Mouse (Mus musculus) cerebellum, postnatal 36 days (tissue): Measurements from ENCODE around the gene Itsn2.
"Not testable (repeated sequence)": the region's sequence is repeated elsewhere in the genome, so short reads cannot be mapped to it uniquely, and the experiment has no call there.

ENCODE experiments used
- DNase-seq, 2 experiments: peaks; one replicate each; pipeline ENCODE4 v3.0.0; 2021 to 2022; ENCODE audit warnings: mixed read lengths in 2 of 2

Itsn2 gene

DNA sequence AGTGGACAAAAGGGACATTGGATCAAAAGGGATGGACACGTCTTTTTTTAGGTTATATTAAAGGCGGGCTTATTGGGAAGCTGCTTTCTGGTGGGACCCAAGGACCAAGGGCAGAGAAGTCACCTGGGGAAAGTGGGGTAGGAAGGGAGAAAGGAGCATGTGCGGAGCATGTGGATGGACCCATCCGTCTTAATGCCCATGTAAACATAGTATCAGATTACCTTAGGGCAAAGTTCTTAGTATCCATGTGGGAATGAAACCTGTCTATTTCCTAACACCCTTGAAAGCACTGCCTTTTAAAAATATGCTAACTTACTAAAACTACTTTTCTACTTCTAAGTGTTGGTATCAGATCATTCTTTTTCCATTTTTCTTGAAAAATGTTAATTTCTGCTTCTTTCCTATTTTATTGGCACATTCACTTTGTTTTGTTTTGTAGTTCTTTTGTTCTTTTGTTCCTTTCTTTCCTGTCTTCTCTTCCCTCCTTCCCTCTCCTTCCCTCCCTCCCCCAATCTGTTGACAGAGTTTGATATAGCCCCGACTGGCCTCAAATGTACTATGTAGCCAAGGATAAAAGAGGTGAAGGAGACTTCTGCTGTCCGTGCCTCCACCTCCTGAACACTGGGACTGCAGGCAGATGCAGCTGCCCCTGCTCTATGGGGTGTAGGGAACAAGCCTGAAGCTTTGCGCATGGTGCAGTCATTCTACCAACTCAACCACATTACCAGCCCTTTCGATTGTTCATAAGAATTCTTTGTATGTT lies 6.4 kb downstream of the Itsn2 start:
- no peak for DNase-seq

DNA sequence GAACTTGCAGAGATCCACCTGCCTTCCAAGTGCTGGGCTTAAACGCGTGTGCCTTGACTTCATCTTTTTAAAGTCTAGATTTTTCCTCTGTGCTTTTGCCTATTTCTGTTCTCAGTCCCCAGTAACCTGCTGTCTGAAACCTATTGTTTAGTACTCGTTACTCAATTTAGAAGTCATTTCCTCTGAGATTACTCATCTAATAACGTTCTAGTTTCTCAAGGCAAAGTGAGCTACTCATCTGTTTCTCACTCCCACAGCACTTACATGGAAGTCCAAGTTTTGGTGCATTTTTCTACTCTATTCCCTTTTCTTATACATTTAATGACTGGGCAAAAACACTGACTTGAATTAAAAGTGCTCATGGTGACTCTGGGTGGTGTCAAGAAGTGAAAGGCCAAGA lies 7.3 kb downstream of the Itsn2 start:
- no peak for DNase-seq

DNA sequence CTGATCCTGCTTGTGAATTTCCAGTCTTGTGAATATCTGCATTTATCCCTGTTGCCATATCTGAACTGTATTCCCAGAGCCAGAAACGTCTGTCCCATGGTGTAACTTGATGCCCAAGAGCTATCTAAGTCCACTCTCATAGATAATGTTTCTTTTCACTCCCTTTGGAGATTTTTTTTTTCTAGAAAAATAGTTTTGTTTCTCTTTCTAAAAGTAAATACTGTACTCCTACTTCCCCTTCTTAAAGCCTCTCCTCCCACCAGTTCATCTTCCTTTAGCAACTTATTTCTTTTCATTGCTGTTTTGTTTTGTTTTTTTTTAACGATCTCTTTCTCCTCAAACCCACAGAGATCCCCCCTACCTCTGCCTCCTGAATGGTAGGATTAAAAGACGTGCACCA lies 14.2 kb downstream of the Itsn2 start:
- no peak for DNase-seq

DNA sequence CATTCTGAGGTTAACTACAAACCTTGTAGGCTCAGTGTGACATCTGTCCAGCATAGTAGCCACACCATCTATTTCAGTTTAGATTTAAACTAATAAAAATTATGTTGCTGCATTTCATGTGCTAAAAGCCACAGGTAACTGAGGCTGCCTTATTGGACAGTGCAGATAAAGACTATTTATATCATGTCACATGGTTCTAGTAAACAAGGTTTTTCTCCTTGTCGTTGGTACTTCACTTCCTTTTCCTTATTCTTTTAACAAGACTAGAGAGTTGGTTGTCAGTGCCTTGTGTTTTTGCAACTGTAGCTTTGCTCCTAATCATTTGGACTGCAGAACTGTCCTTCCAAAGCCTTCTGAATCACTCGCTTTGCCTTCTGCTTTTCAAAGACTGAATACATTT lies 22.3 kb downstream of the Itsn2 start:
- DNase-seq: no peak

DNA sequence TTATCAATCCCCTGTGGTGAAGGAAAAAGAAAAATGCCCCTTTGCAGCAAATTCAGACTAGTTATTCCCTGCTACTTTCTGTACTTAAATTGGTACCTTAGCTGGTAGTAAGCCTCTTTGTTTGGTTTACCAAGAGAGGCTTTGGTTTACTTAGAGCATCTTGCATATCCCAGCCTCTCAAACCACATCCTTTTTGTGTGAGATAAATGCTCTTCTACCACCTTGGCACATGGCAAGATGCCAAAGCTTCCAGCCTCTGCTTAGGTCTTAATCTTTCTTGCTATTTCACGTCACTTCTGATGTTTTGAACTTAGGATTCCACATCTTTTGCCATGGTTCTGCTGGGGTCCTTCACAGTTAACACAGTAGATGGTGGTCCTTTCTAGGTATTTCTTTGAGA lies 31.8 kb downstream of the Itsn2 start:
- DNase-seq: peak; percentile 6 to 20

DNA sequence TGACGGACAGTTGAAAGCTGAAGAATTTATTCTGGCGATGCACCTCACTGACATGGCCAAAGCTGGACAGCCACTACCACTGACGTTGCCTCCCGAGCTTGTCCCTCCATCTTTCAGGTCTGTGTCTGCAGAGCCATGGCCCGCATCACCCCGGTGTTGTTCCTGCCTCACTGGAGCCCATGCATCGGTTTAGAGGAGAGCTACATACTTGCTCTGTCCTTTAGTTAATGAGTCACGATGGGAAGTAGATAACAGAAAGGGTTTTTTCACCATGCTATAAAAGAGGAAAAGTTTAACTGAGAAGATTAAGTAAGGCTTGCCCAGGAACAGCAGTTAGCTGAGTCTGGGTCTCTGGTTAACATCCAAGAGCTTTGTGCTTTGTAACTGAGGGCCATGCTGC lies 40.5 kb downstream of the Itsn2 start:
- no peak for DNase-seq

DNA sequence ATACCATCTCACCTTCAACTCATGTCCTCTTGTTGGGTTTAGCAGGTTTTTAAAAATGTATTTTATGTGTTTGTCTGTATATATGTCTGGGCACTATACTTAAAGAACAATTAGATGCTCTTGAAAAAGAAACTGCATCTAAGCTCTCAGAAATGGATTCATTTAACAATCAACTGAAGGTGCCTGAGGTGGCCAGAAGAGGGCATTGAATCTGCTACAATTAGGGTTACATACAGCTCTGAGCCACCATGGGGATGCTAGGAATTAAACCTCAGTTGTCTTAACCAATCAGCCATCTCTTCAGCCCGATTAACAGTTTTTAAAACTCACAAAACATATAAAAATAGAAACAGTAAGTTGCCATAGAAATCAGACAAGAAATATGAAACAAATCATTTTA lies 46.0 kb downstream of the Itsn2 start:
- DNase-seq: no peak

DNA sequence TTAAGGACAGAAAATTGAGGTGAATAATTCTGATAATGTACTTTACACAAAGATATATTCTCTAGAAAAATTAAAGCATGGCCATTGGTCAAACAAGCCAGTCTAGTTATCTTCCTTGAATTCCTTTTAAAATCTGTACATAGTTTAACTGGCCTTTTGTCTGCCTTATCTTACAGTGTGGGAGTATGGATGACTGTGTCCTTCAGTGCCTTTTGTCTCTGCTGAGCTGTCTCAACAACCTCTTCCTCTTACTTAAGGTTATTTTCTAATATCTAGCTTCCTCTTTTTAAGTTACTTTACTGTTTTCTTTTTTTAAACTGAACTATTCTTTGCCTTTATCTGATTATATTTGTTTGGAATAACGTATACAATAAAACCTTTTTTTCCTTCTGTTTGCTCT lies 48.3 kb downstream of the Itsn2 start:
- DNase-seq: no peak

DNA sequence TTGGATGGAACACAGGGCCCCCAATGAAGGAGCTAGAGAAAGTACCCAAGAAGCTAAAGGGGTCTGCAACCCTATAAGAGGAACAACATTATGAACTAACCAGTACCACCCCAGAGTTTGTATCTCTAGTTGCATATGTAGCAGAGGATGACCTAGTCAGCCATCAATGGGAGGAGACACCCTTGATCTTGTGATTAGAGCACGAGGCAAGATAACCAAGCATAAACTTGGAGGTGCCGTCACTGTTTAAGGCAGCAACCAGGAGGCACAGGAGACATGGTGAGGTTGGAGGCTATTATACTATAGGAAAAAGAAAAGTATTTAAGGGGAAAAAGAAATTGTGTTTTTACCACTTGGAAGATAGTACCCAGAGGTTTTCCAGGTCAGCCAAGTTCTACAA lies 64.4 kb downstream of the Itsn2 start:
- no peak for DNase-seq

DNA sequence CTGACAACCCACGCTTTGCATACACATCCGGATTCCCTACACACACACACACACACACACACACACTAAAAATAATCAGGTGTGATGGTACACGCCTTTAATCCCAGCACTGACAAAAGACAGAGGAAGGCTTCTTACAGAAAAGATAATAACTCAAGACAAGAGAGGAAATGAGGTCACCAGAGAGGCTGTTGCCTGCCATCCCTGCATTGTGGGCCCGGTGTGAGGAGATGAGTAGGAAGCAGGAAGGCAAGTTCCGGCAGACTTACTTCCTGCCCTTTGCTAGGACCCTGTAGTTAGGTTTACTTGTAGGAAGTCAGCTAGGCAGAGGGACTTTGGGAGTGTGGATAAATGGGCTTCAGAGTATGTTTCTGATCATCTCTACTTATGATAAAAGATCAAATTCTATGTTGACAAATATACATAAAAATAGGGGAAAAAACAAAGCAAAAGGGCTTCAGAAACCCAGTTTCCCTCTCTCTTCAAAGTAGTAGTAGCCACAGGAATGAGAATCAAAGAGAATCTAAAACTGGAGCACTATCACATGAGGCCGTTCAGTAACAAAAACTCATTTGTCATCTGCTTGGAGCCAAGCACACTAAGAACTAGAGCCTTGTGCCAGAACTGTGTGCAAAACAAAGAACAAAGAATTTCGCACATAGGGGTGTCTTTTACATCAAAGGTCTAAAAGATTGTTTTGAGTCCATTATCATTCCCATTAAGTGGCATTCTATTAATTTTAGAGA lies 72.7 kb downstream of the Itsn2 start:
- DNase-seq: no peak

DNA sequence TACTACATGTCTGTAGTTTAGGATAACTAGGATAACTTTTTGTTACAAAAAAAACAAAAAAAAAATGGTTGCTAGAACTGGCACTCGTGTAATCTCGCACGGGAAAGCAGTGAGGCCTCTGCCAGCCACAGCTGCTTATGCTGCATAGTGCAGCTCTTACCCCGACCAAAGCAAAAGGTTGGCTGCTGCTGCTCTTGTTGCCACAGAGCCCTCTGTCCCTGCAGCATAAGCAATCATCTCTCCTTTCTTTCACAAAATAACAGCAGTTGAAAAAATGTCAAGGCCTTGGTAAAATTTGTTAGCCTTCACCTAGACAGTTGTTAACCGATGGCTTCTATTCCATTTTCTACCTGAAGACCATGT lies 73.2 kb downstream of the Itsn2 start:
- DNase-seq: no peak

DNA sequence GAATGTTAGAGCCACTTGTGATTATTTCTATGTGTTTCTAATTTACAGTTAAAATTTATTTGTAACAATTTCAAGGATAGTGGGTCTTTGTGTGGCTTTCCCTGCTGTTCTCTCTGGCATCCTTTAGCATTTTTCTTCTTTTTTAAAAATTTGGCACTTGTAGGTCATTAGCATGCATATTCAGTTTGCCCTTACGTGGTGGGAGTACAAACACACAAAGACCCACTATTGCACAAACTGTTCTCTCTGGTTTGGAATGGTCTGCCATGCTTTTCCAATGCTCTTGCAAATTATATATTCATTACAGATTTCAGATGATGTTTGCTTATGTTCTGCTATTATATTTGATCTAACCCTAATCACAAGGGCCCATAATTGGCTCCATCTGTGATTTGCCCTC lies 83.9 kb downstream of the Itsn2 start:
- DNase-seq: no peak

DNA sequence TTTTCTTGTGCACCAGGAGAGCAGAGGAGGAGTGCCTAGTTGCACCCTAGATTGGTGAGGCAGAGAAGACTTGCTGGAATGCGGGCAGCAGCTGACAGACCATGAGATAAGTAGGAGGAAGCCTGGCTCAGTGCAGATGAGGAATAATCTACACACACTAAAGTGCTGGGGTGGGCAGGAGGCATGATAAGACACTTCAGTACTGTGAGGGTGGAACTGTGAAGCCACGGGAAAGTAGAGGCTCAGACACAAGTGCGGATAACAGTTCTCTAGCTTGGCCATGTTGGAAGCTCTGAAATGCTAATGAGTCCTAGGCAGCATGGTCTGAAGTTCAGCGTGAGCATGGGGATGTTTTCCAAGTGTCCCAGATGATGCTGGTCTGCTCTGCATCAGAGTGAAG lies 87.5 kb downstream of the Itsn2 start:
- DNase-seq: no peak

DNA sequence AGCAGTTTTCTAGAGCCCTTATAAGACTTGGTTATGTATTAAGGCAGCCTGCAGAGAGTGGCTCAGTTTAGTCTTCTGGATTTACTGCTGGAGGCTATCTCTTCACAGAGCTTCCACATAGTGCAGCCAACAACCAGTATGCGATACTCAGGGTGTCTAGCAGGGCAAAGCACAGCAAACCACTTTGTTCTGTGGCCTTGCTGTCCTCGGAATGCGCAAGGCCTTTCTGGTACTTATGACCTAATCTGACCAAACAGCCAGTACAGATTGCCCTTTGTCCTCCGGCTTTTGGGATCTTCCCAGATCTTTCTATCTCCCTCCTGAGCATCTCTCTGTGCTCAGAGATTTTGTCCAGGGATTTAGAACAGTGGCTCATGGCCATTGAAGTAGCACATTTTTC lies 93.0 kb downstream of the Itsn2 start:
- no peak for DNase-seq

DNA sequence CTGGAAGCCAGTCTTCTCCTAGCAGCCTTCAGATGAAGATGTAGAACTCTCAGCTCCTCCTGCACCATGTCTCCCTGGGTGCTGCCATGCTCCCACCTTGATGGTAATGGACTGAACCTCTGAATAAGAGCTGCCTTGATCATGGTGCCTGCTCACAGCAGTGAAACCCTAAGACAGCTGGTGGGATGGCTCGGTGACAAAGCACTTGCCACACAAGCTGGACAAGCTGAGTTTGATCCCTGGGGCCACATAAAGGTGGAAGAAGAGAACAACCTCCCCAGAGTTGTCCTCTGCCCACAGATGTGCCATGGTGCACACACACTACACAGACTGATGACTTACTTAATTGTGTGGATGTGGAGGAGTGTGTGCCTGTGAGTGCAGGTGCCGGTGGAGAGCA lies 95.9 kb downstream of the Itsn2 start:
- DNase-seq: no peak

DNA sequence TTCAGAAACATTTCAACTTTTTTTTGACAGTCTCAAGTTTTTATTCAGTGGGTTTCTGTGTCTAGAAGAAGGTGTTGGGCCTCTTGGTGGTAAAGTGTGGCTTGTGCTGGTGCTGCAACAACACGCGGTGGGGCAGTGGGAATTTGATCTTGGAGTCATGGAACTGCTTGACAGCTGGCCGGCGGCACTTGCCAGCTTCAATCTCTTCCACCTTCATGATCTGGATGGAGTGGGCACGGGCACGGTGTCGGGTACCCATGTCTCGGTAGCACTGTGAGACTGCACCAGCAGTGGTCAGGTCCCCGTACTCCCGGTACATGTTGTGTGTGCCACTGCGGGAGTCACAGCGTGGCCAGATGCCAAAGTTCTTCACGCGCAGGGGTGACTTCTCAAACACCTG lies 96.9 kb downstream of the Itsn2 start:
- no peak for DNase-seq

DNA sequence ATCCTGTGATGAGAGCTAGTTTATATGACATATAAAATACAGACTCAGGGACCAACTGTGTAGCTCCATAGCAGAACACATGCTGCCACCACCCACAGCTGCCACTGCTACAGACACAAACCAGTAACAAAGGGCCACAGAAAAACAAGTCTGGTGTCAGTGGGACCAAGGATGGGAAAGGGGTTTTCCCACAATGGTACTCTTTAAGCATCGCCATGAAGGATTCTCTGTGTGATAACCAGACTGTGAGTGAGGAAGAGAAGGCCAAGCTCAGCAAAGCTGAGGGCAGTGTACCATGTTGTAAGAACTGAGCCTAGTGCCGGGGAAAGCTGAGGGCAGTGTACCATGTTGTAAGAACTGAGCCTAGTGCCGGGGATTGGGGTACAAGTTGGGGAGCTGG lies 98.8 kb downstream of the Itsn2 start:
- no peak for DNase-seq

DNA sequence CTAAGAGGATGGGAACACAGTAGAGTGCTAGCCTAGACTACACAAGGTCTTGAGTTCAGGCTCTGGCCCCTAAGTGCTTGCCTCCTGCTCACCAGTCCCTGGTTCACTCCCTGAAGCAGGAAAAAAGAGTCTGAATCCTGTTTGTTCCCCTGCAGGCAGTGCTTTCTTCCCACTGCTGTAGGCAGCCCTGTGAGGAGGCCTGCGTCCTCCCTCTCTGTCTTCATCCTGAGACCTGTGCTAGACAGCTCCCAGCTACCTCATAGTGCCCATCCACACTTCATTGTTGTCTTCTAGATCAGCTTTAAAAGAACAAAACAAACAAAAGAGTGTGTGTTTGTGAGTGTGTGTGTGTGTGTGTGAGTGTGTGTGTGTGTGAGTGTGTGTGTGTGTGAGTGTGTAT lies 102.1 kb downstream of the Itsn2 start:
- no peak for DNase-seq

DNA sequence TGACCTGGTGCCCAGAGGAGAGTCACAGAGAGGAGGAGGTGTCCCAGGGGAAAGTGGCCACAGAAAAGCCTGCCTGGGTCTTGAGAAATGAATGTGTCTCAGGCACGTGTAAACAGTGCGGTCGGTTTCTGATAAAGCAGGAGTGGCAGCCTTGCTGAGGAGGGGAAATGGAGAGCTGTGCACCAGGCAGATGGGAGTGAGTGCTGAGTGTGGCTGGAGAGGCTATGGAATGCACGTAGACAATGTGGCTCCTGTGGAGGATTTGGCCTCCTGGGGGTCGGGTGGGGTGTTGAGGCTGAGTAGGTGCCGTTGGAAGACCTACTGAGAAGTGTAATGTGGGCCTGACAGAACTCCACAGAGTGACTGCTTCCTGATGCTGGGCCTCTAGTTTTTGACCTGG lies 113.2 kb downstream of the Itsn2 start:
- DNase-seq: not testable (repeated sequence)

DNA sequence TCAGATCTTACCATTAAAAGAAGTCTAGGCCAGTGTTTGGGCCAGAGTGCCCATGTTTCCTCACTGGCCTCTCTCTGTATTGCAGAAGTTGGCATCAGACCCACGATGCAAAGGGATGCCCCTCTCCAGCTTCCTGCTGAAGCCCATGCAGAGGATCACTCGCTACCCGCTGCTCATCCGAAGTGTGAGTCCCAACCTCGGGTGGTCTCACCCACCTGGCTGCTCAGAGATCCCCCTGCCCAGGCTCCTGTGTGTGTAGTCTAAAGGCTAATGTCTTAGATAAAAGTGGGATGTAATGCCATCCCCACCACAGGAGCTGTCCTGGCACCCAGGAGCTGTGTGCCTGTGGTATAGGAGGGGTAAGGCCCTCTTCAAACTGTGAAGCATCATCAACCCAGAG lies 113.7 kb downstream of the Itsn2 start:
- DNase-seq: no peak

DNA sequence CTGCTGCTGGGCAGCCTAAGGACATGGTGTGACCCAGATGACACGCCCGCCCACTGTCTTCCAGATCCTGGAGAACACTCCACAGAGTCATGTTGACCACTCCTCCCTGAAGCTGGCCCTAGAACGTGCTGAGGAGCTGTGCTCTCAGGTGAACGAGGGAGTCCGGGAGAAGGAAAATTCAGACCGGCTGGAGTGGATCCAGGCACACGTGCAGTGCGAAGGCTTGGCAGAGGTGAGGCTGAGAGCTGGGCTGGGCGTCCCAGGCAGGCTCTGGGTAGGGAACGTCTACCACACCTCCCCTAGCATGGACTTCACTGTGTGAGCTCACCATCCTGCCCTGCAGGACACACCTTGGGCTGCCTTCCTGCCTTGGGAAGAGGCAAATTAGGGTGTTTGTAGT lies 114.5 kb downstream of the Itsn2 start:
- DNase-seq: no peak

DNA sequence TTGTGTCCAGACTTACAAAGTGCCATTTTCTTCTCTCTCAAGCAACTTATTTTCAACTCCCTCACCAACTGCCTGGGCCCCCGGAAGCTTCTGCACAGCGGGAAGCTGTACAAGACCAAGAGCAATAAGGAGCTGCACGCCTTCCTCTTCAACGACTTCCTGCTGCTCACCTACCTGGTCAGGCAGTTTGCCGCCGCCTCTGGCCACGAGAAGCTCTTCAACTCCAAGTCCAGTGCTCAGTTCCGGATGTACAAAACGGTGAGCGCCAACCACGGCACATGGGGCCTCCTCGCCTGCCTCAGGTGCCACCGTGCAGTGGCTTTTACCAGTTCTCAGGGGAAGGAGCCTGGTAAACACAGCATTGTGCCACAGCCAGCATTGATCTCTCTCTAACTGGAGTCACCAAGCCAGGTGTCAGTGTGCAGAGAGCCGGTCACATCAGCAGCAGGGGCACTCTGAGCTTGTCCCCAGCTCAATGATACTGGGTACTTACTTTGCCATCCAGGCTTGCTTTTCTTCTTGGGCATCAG lies 115.1 kb downstream of the Itsn2 start:
- DNase-seq: no peak

DNA sequence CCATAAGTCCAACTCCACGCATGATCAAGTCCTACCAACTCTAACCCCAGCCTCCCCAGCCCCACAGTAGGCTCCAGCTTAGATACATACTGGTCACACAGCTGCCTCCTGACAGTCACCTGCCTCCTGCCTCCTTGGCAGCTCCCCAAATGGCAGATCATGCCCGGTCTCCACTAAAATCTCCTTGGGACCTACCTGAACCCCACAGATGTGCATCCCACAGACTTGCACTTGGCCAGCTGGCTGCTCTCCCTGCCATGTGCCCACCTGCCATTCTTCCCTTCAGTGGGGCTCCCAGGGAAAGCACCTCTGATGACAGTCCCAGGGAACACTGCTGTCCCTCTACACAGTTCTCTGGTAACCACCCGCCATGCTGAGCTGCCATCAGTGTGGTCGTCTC lies 115.9 kb downstream of the Itsn2 start:
- no peak for DNase-seq

DNA sequence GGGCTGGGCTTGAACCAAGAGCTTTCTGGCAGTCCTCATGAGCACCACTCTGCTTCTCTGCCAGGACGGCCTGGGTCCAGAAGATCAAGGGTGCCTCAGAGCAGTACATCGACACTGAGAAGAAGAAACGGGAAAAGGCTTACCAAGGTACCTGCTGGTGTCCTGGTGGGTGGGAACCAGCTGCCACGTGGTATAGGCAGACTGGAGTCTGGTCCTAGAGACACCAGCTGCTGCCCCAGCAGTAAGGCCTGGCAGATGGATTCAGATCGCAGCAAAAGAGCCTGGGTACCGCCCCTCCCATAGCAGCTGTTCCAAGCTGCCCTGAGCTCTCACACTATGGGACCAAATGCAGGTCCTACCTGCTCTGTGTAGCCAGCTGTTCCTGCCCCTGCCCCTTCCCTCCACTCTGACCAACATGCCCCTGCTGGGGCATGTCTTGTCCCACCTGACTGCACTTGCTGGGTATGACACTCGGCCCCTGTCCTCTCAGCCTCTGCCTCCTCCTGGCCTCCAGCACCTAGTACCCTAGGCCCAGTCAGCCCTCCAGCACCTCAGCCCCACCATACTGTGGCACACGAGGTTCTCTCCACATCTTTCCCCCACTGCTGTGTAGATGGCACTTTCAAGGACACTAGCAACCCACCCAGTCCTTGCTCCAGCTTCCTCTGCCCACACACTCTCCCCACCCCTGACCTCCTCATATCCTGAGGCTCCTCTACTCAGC lies 116.6 kb downstream of the Itsn2 start:
- no peak for DNase-seq
